Mouse (Mus musculus): ENCODE data around the gene Chmp4b.

Chmp4b gene

GRCm38 (mm10) chr2:154651363-154651762 is at the start of gene Chmp4b:
Gene Chmp4b, plus strand, starts transcription at chr2:154651705.
- no peak for DNase-seq (ENCODE audit: low spot score)

- DNase-seq (ENCODE audit: low spot score), result no peak
Measured at GRCm38 (mm10) chr2:154603007-154603637, 48.4 kb upstream of the Chmp4b start.

DNA sequence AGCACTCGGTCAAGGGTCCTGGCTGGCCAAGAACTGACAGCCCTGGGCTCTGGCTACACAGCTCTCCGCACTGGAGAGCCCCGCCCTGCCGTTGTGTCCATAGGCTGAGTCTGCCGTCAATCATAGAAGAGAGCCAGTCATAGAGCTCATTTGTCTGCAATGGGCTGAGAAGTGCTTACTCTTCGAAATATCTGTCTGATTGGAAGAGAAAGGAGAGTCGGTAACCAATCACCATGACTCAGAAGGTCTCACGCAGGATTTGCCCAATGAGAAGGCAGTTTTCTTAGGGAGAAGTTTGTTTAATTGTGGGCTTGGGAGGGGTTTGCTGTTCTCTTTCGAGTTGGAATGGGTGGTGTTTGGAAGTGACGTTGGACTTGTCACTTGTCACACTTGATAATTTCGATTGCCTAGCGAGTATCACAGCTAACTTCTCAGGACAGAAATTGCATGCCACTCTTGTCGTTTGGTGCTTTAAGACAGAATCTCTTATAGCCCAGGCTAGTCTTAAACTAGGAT is 47.8 kb upstream of the Chmp4b start, which contains the start of gene Pxmp4:
Pxmp4 (minus strand) TSS at position 71 of the 516 bp plus-strand sequence.
- peak; percentile 97 for DNase-seq (ENCODE audit: low spot score)

GRCm38 (mm10) chr2:154604156-154604555 is 47.3 kb upstream of the Chmp4b start:
- DNase-seq (ENCODE audit: low spot score), result no peak

DNA sequence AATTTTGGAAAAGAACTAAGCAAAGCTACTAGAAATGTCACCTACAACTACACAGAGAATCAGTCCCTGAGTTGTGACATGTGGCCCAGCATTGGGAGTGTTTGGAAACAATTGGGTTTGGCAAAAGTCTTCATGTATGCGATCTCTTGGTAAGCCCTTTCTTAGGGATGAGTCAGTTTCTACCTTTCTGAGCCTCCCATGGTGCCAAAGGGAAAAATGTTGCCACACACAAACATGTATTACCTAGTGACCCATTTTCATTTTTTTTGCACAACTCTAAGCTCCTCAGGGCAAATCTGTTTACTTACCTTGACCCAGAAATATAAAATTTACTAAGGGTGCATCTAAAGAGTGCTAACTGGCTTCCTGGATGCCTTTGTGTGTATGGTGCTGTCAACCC is 44.5 kb upstream of the Chmp4b start:
- DNase-seq (ENCODE audit: low spot score), result no peak

DNA sequence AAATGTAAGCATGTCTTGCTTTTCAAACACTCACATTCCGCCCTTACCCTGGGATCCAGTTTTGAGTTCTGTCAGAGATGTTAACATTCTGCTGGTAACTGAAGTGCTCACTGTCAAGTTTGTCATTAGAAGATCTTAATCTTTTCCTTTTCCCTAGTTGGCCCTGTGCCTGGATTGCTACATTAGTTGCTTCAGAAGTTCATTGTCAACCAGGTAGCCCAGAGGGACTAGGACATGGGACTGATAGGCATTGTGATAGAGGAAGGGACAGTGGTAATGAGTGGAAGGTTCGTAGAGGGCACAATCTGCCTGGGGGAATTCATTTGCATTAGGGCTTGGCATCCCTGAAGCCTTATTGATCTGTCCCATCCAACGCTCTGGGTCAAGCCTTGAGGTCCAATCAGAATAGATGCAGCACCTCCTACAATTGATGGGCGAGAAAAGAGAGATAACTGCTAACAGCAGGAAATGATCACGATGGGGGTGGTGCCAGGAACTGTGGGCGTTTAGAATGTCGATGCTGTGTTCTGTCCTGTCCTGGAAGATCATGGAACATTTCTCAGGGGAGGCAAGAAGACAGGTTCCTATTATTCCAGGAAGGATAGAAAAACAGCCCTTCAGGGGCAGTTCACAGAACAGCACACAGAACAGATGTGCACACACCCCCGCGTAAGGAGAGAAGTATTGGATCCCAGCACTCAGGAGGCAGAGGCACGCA is 42.3 kb upstream of the Chmp4b start:
- DNase-seq (ENCODE audit: low spot score), result no peak

DNA sequence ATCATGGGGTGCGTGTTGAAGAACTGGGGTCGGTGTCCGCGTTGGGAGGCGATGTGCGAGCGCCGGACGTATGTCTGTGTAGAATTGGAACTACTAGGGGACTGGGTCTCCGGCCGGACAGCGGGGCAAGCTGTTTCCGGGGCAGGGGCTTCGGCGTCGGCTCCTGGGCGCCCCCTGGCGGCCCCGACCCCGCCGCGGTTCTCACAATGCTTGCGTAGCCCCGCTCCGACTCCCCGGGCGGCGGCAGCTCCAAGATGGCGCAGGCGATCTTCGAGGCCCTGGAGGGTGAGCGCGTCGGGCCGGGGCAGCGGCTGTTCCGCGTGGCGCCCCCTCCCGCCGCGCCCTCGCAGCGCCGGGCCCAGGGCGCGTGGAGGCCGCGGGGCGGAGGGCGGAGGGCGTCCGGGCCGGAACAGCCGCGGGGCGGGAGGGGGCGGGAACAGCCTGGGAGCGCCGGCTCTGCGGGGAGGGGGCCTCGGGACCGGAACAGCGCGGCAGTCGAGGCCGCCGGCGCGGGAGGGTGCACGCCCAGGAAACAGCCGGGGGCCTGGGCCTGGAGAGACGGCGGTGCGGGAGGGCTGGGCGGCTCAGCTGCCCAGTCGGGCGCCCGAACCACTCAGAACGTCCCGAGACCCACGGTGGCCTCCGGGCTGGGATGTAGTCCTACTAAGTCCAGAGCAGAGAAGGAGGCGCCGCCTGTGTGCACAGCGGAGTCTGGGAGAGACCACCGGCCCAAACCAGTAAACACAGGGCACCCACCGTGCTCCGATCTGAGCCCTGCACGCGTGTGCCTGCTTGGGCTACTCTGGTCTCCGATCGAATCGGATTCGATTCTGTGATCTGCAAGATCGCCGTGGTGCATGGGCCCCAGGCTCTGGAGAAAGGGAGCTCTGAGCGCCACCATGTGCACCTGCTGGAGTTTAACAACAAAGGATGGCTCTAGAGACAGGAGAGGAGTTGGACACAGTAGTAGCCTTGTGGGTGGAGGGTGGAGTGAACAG is 38.1 kb upstream of the Chmp4b start, which contains the start of the genes Zfp341 and 4930519P11Rik:
Zfp341 (plus strand) TSS at position 180 of the 998 bp plus-strand sequence.
4930519P11Rik (minus strand) TSS at position 320 of the 998 bp plus-strand sequence.
- DNase-seq (ENCODE audit: low spot score), result peak; percentile 78

DNA sequence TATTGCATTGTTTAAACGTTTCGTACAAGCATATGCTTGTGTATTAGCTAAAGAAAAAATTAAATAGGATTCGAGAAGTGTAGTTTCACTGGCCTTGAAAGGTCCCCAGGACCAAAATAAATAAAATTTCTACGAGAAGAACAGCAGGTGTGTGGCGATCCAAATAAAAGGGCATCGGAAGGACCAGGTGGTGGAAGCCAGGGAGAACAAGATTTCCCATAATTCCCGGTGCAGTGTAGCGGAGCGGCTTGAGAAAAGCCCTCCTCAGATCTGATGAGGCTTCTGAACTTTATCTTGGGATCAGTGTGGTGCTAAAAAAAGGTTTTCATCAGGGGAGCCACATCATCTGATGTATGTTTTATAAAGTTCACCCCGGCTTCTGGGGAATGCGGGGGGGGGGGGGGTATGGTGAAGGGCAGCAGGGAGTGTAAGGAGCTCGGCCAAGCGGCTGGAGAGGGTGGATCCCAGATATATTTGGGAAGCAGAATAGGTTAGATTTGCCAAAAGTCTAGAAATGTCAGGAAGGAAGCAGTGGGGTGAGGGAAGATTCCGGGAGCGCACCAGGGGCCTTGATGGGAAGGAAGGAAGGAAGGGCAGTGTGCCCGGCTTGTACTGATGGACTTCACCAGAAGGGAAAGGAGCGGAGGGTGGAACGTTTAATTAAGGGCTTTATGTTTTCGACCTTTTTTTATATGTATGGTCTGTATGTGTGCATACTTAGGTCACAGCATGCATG is 36.5 kb upstream of the Chmp4b start:
- no peak for DNase-seq (ENCODE audit: low spot score)

- no peak for DNase-seq (ENCODE audit: low spot score)
Measured at GRCm38 (mm10) chr2:154615674-154616073, 35.8 kb upstream of the Chmp4b start.

DNA sequence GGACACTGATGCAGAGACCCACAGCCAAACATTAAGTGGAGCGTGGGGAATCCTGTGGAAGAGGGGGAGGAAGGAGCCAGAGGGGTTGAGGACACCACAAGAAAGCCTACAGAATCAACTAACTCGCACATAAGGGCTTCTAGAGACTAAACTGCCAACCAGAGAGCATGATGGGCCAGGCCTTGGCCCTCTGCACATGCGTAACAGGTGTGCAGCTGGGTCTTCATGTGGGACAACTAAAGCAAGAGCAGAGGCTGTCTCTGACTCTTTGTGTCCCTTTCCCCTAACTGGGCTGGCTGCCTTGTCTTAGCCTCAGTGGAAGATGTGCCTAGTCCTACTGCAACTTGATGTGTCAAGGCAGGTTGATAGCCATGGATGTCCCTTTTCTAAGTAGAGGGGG is 34.4 kb upstream of the Chmp4b start:
- no peak for DNase-seq (ENCODE audit: low spot score)

- DNase-seq (ENCODE audit: low spot score), result no peak
Measured at GRCm38 (mm10) chr2:154621684-154622083, 29.8 kb upstream of the Chmp4b start.

DNA sequence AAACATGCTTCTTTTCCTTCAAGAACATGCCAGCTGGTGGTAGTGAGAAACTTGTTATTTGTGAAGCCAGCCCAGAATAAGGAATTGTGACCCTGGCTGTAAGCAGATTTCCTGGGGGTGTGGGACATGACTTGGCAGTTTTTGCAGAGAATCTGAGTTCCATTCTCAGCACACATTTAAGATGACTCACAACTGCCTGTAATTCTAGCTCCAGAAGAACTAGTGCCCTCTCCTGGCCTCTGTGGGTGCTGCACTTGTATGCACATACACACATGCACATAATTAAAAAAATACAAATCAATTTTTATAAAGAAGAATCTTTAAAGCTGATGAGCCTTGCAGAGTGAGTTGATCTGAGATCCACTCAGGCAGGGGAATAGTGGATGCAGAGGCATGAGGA is 27.4 kb upstream of the Chmp4b start:
- DNase-seq (ENCODE audit: low spot score), result no peak

- no peak for DNase-seq (ENCODE audit: low spot score)
Measured at GRCm38 (mm10) chr2:154630531-154630930, 21.0 kb upstream of the Chmp4b start.

DNA sequence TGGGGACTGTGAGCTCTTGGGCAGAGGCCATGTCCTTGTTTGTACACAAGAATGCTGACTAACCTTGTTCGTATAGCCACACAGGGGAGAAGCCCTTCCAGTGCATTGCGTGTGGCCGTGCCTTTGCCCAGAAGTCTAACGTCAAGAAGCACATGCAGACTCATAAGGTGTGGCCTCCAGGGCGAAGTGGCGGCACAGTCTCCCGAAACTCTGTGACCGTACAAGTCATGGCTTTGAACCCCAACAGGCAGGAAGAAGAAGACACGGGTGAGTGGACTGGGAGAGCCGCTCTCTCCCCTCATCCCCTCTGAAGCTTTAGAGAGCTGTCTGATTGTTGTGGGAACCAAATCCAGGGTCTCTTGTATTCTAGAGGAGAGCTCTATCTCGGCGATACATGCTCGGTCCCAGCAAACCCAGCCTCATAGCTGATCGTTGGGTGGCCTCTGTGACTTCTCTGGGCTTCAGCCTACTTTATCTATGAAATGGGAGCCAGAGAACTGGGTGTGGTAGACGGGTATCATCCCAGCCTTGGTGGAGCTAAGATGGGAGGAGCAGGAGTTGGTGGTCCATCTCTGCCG is 19.2 kb upstream of the Chmp4b start:
- DNase-seq (ENCODE audit: low spot score), result peak; percentile 66

GRCm38 (mm10) chr2:154633039-154633742 is 18.3 kb upstream of the Chmp4b start:
- peak; percentile 28 for DNase-seq (ENCODE audit: low spot score)

- DNase-seq (ENCODE audit: low spot score), result peak; percentile 30
Measured at GRCm38 (mm10) chr2:154633876-154634644, 17.4 kb upstream of the Chmp4b start.

DNA sequence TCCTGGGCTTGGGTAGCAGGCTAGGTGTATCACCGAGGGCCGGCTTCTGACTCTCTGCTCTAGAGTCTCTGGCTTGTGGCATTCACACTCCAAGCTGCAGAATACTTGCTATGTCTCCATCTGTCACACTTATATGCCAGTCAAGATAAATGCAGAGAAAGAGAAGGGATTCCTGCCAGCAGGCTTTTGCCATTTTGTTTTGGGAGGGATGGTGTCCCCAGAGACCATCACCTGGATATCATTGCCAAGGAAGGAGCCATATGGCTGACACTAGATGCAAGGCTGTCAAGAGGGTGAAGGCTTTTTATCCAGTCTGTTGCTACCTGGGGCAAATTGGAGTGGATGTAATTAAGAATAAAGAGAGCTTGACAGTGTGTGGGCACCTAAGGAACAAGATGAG is 15.7 kb upstream of the Chmp4b start:
- DNase-seq (ENCODE audit: low spot score), result no peak

DNA sequence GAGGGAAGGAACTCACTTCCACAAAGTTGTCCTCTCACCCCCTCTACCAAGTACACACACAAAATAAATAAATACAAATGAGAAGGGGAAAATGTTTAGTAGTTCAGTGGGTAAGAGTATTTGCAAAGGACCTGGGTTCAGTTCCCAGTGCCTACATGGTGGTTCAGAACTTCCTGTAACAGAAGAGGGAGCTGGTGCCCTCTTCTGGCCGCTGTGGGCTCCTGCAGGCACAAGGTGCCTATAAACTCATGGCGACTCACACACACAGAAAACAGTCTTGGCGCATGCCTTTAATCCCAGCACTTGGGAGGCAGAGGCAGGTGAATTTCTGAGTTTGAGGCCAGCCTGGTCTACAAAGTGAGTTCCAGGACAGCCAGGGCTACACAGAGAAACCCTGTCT is 13.0 kb upstream of the Chmp4b start:
- no peak for DNase-seq (ENCODE audit: low spot score)

DNA sequence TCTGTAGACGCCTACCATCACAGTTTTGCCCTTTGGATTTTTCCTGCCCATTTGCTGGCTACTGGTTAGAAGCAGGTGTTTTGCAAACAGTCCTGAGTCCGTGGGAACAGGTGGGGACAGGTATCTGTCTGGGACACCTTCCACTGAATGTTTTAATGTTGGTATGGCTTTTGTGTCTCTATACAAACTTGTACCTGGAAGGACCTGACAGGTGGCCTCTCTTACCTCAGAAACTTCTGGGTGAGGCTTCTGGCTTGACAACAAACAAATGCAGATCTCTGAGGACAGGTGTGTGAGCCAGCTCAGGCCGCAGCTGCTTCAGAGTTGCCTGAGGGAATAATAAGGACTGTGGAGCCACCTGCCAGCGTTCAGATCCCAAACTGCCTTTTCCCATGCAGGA is 12.4 kb upstream of the Chmp4b start:
- no peak for DNase-seq (ENCODE audit: low spot score)

GRCm38 (mm10) chr2:154641176-154641575 is 10.3 kb upstream of the Chmp4b start:
- DNase-seq (ENCODE audit: low spot score), result no peak

Measured in spleen, adult 12 weeks (tissue).